Mouse (Mus musculus) ES-Bruce4 (cell line): ENCODE measurements around the gene Tmem136.

Experiments
- CTCF ChIP-seq: IDR thresholded peaks from one replicate; pipeline ENCODE4 v1.8.1; 2011; ENCODE audit warnings: low read depth, low read length
- EP300 ChIP-seq: IDR thresholded peaks from 2 replicates; pipeline ENCODE4 v1.6.1; 2011; ENCODE audit warnings: low read depth, low read length; ENCODE audit not compliant: insufficient read depth
- POLR2A ChIP-seq: IDR thresholded peaks from one replicate; pipeline ENCODE4 v1.8.1; 2011; ENCODE audit warnings: low read length; ENCODE audit not compliant: insufficient read depth

DNA sequence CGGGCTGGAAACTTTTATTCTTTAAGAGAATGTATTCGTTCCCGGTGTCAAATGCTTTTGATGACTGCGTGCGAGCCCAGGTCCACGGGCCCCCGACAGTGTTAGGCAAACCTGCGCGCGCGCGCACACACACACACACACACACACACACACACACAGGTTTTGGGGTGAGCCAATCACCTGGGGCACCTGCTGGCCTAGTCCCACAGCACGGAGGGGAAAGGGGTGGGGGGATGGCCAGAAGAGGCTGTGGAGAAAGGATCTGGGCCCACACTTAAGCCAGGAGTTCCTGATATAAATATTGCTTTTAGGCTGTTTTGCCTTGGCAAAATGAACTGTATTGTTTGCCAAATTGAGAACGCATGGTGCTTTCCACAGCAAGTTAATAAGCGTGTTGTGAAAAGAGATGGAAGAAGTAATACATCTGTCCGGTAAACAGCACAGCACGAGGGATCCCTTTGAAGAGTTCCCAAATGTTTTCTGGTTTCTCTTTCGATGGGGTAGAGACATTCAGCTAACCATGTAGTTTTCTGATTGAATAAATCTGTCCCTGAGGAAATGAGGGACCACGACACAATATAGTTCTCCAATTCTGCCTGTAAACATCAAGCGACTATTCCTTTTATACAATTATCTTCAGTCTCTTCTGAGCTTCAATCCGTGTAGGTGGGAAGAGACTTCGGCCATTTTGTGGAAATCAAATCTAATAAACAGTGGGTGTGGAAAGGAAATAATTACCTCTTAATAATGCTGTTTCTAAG lies 9.8 kb downstream of the Tmem136 start:
- TF ChIP-seq CTCF, result no peak
- no peak for TF ChIP-seq POLR2A
- TF ChIP-seq EP300, result no peak
